Mouse (Mus musculus) heart, postnatal 0 days (tissue): ENCODE data around the gene Pdlim4.

Experiments used
- CTCF ChIP-seq: IDR thresholded peaks from 2 replicates; pipeline ENCODE4 v1.5.1; 2016; ENCODE audit warnings: antibody characterized with exemption, control low read depth, low read depth
- EP300 ChIP-seq: IDR thresholded peaks from 2 replicates; pipeline ENCODE4 v1.6.1; 2016; ENCODE audit warnings: antibody characterized with exemption, low read depth

DNA sequence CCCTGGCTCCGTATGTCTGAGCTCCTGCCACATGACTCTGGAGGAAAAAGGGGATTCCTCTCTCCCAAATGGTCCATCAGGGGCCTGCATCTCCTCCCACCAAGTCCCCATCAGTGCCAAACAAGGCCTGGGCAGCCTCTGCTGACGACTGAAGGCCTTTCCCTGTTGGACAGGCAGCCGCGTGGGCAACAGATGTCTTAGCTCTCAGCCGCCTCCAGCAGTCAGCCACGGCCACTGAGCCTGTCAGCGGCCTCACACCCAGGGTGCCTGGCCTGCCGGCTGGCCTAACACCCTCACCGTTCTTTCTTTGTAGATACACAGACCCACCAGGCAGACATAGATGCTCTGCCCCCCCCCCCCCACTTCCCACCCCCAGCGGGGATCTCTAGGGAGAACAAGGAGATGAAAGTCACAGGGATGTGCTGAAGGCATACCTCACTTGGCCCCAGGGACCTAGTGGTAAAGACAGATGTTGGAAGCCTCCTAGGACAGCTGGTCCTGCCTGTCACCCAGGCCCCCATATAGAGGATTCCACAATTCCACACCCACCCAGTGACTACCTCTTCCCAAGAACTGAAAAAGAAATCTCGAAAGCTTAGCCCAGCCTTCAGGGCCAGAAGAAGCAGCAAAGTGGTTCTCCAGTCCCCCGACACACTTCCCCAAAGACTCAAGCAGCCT lies 1.4 kb downstream of the Pdlim4 start:
- no peak for TF ChIP-seq CTCF
- TF ChIP-seq EP300, result no peak
